Mouse (Mus musculus): ENCODE measurements around the gene Gm28230. TPM values are rescaled to one million over a fixed set of nuclear protein-coding genes. Genes with fewer than 3 reads are reported as not detected.

Gm28230 gene
- polyA plus RNA-seq, 1 experiment from 2014 or later = 0.10 TPM

DNA sequence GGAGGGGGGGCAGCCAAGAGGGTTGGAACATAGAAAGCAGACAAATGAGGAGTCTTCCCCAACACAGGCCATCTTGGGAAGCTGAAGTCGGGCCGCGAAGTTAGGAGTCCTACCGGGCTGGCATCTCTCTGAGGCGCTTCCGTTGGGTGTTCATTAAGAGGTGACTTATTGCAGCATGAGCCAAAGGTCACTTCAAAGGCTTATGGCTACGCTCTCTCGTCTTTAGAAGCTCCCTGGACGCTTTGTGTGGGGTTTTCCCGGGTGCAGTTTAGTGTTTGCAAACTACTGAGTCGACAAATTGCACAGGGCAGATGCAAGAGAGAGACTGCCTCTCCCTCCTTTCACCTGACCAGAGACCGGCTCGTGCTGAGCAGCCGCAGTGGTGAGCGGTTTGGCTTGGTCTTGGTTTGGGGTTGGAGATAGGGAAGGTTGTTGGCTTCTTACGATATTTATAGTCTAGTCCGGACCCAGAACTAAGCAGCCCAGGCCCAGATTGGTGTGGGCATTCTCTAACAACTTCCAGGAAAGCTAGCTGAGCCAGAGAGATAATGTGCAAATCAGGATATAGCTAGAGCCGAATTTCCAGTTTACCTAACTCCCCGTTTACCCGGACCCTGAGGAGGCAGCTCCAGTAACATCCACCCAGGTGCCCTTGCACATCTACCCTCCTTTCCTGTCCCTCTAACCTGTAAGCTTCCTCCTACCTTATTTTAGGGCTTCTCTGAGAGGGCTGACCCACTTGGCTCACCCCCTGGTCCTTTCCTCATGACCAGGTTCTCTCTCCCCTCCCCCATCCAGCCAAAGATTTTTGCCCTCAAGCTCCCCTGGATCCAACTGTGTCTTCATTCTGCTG is 12.3 kb downstream of the Gm28230 start:
- Histone ChIP-seq H3K27me3 (ENCODE audit: control insufficient read depth, insufficient read depth, low read length) (peaks cover 70% of the 10 kb centered on the region), H3K4me1 (ENCODE audit: control insufficient read depth, insufficient read depth, low read length) (no peaks in the 10 kb centered on the region)

DNA sequence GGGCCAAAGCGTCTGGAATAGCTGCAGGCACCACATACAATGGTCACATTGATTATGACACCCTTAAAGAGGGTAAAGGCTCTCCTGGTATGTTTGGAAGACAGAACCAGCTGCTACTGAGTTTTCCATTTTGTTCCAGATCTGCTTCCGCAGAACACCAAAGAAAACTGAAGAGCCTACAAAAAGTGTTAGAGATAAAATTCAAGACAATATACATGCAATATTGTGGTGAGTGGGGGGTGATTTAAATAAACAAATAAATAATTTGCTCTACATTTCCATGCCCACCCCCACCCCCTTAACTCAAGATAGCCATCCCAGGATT is 12.9 kb downstream of the Gm28230 start:
- ATAC-seq (ENCODE audit: insufficient number of reproducible peaks, insufficient read depth, low FRiP score, low read depth) = no peak
- H3K9ac ChIP-seq (replicated peaks; ENCODE audit: low read depth, low read length) = no peak overlapping the region
- no peaks in the 10 kb centered on the region for H3K4me1 ChIP-seq (ENCODE audit: control insufficient read depth, insufficient read depth, low read length)
- no peaks in the 10 kb centered on the region for H3K9me3 ChIP-seq (ENCODE audit: control insufficient read depth, low read depth, low read length)
- H3K36me3 ChIP-seq (ENCODE audit: control insufficient read depth, insufficient read depth, low read length) = no peaks in the 10 kb centered on the region
- WGBS = 17% methylated on average over 2 of the region's 2 CpGs
- H3K4me2 ChIP-seq (replicated peaks; ENCODE audit: low read depth, low read length) = no peak overlapping the region
- H3K27me3 ChIP-seq (ENCODE audit: control insufficient read depth, insufficient read depth, low read length) = peaks cover 74% of the 10 kb centered on the region
- H3K27ac ChIP-seq (ENCODE audit: low read length) = no peak overlapping the region
- 0 out of 2 replicates have a peak overlapping the region, but pooled peaks have one; percentile 5 for H3K4me3 ChIP-seq (ENCODE audit: low read depth, low read length)

More for the DNA sequence above, 12.3 kb downstream of the Gm28230 start:
- 2% methylated on average over 20 of the region's 20 CpGs for WGBS
- H3K9ac ChIP-seq (replicated peaks; ENCODE audit: low read depth, low read length) = no peak overlapping the region
- ATAC-seq (ENCODE audit: insufficient number of reproducible peaks, insufficient read depth, low FRiP score, low read depth) = no peak
- H3K36me3 ChIP-seq (ENCODE audit: control insufficient read depth, insufficient read depth, low read length) = no peaks in the 10 kb centered on the region
- H3K4me3 ChIP-seq (ENCODE audit: low read depth, low read length) = peak overlapping the region; percentile 5; the same call in 1 of the 2 replicates
- H3K4me2 ChIP-seq (replicated peaks; ENCODE audit: low read depth, low read length) = no peak overlapping the region
- no peaks in the 10 kb centered on the region for H3K9me3 ChIP-seq (ENCODE audit: control insufficient read depth, low read depth, low read length)
- no peak overlapping the region for H3K27ac ChIP-seq (ENCODE audit: low read length)

DNA sequence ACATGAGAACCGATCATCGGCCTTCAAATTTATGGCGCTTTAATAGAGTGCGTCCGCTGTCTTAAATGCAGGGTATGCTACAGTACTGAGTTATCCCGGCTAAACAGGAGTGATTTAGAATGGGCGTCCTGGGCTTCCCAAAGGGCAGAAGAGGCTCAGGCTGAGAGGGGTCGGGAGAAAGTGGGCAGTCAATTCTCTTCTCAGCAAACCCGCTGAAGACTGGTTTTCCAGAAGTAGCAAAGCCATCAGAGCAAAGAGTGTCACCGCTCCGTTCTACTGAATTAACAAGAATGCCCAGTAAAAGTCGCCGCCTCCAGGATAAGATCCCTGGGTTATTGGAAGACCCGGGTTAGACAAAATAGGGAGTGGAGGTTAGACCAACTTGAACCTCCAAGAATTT is 13.3 kb downstream of the Gm28230 start:
- Histone ChIP-seq H3K4me3 (ENCODE audit: low read depth, low read length) (no peak overlapping the region), H3K4me2 (replicated peaks; ENCODE audit: low read depth, low read length) (peak overlapping the region; percentile 15; the same call in 1 of the 2 replicates), H3K9me3 (ENCODE audit: control insufficient read depth, low read depth, low read length) (no peaks in the 10 kb centered on the region)

DNA sequence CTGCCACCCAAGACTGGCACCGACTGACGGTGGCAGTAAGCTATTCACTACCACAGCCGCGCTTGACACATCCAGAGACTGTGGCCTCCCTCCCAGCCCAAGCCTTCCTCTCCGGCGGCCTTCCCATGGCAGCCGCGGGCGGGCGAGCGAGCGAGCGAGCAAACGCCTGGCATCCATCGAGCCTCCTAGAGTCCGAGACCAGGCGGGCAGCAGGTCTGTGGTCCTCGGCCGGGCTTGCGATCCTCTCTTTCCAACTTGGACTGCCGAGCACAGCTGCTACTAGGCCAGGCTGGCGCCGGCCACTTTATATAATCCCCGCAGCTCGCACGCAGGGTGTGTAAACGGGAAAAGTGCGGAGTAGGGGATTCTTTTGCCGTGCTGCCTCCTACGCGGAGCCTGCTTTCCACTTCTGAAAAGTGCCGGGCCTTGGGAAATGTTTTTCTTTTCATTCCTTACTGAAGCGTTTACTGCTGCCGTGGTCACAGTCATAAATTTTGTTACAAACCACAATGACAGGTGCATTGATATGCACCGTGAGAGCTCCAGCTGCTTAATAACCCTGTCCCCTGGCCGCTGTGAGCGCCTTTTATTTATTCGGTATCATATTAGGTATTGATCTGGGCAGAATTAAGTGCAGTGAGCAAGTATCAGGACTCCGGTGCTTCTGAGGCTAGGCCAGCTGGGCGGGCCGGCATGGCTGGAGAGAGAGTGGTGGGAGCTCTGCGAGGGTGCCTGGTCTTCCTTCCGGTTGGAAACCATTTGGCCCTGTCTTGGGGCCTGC is 14.0 kb downstream of the Gm28230 start:
- ATAC-seq (ENCODE audit: insufficient number of reproducible peaks, insufficient read depth, low FRiP score, low read depth) = 0 out of 2 replicates have a peak, but pooled peaks have one; percentile 40
- H3K27ac ChIP-seq (ENCODE audit: low read length) = no peak overlapping the region; the same call in 1 of the 2 replicates
- H3K36me3 ChIP-seq (ENCODE audit: control insufficient read depth, insufficient read depth, low read length) = no peaks in the 10 kb centered on the region
- H3K27me3 ChIP-seq (ENCODE audit: control insufficient read depth, insufficient read depth, low read length) = peaks cover 77% of the 10 kb centered on the region
- no peak overlapping the region for H3K9ac ChIP-seq (replicated peaks; ENCODE audit: low read depth, low read length)
- no peaks in the 10 kb centered on the region for H3K9me3 ChIP-seq (ENCODE audit: control insufficient read depth, low read depth, low read length)
- peak overlapping the region; percentile 16; the same call in 1 of the 2 replicates for H3K4me3 ChIP-seq (ENCODE audit: low read depth, low read length)
- no peaks in the 10 kb centered on the region for H3K4me1 ChIP-seq (ENCODE audit: control insufficient read depth, insufficient read depth, low read length)
- WGBS = 4% methylated on average over 43 of the region's 43 CpGs
- H3K4me2 ChIP-seq (replicated peaks; ENCODE audit: low read depth, low read length) = peak overlapping the region; percentile 15; the same call in 1 of the 2 replicates

More for the DNA sequence above, 13.3 kb downstream of the Gm28230 start:
- Histone ChIP-seq H3K9ac (replicated peaks; ENCODE audit: low read depth, low read length) (no peak overlapping the region), H3K4me1 (ENCODE audit: control insufficient read depth, insufficient read depth, low read length) (no peaks in the 10 kb centered on the region), H3K27me3 (ENCODE audit: control insufficient read depth, insufficient read depth, low read length) (peaks cover 74% of the 10 kb centered on the region), H3K27ac (ENCODE audit: low read length) (no peak overlapping the region), H3K36me3 (ENCODE audit: control insufficient read depth, insufficient read depth, low read length) (no peaks in the 10 kb centered on the region)
- WGBS = 3% methylated on average over 14 of the region's 14 CpGs
- no peak for ATAC-seq (ENCODE audit: insufficient number of reproducible peaks, insufficient read depth, low FRiP score, low read depth)

DNA sequence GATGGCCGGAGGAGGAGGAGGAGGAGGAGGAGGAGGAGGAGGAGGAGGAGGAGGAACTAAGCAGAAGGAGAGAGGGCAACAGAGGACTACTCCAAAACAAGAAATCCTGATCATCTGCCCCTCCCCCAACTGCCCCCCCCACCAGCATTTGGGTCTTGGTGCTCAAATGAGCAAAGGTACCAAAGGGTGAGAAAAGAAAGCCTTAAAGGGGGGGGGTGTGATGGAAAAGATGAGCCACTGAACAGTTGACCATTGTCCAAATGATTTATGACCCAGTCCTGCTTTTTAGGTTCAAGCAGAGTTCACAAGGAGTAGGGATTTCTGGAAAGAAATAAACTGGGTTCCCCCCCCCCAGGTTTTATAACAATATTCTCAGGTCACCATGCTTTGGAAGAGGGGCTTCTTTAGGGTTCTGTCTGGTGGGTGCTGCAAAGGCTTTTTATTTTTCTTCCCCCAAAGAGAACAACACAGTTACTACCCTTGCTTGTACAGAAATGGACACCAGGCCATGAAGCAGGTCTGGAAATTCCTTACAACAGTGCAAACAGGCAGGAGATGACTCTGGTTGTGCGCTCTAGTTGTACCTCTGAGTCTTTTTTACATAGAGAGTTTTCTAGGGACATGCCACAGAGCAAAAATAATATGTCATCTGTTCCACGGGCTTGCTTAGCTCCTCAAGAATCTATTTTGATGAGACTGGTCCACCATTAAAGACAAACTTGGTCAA is 14.9 kb downstream of the Gm28230 start:
- Histone ChIP-seq H3K4me3 (ENCODE audit: low read depth, low read length) (no peak overlapping the region), H3K27ac (ENCODE audit: low read length) (no peak overlapping the region), H3K36me3 (ENCODE audit: control insufficient read depth, insufficient read depth, low read length) (no peaks in the 10 kb centered on the region), H3K4me2 (replicated peaks; ENCODE audit: low read depth, low read length) (no peak overlapping the region), H3K4me1 (ENCODE audit: control insufficient read depth, insufficient read depth, low read length) (no peaks in the 10 kb centered on the region), H3K9me3 (ENCODE audit: control insufficient read depth, low read depth, low read length) (no peaks in the 10 kb centered on the region), H3K27me3 (ENCODE audit: control insufficient read depth, insufficient read depth, low read length) (peaks cover 85% of the 10 kb centered on the region), H3K9ac (replicated peaks; ENCODE audit: low read depth, low read length) (no peak overlapping the region)
- no peak for ATAC-seq (ENCODE audit: insufficient number of reproducible peaks, insufficient read depth, low FRiP score, low read depth)
- 39% methylated on average over 2 of the region's 3 CpGs for WGBS

DNA sequence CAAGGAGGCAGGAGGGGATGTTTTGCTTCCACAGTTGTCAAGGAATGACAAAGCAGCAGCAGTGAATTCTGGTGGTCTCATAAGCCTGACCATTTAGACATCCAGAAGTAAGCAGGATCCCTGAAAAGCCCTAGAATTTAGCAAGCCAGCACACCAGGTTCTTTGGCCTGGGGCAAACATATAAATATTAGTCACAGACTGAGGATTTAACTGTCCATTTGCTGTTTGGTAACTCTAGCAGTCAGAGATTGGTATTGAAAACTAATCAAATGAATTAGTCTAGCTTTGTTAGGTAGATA is 15.4 kb downstream of the Gm28230 start:
- Histone ChIP-seq H3K27ac (ENCODE audit: low read length) (no peak overlapping the region), H3K4me1 (ENCODE audit: control insufficient read depth, insufficient read depth, low read length) (no peaks in the 10 kb centered on the region), H3K27me3 (ENCODE audit: control insufficient read depth, insufficient read depth, low read length) (peaks cover 85% of the 10 kb centered on the region), H3K9me3 (ENCODE audit: control insufficient read depth, low read depth, low read length) (no peaks in the 10 kb centered on the region), H3K9ac (replicated peaks; ENCODE audit: low read depth, low read length) (no peak overlapping the region), H3K4me3 (ENCODE audit: low read depth, low read length) (no peak overlapping the region), H3K36me3 (ENCODE audit: control insufficient read depth, insufficient read depth, low read length) (no peaks in the 10 kb centered on the region), H3K4me2 (replicated peaks; ENCODE audit: low read depth, low read length) (no peak overlapping the region)
- no peak for ATAC-seq (ENCODE audit: insufficient number of reproducible peaks, insufficient read depth, low FRiP score, low read depth)

DNA sequence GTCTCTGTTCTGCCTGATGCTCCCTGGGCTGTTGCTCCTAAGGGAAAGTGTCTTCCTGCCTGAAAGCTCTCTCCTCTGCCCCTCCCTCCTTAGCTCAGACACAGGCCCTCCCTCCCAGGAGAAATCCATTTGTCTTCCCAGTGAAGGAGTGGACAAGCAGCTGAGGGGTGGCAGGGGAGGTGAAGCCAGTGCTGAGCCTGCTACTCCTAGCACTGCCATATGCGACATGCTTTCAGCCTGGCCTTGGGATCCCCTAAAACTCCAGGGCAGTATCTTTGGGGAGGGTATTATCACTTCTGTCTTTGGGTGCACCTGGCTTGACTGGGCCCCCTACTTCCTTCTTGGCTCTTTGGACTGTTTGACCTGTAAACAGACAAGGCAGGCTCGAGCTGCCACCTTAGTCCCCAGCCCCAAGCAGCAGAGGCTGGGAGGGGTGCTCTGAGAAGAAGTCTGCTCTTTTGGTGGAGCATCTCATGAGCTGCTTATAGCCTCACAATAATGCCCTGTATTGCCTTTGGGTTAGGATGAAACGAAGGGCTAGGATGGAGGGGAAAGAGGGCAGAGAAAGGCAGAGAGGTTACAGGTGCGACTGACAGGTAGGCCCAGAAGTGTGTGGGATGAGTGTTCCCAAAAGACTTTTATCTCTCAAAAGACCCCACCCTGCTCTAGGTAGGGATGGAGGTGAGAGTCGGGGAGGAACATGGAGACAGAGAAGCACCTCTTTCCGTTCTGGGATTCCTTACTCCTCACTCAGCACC is 19.2 kb downstream of the Gm28230 start:
- Histone ChIP-seq H3K4me1 (ENCODE audit: control insufficient read depth, insufficient read depth, low read length) (no peaks in the 10 kb centered on the region), H3K4me2 (replicated peaks; ENCODE audit: low read depth, low read length) (no peak overlapping the region), H3K27ac (ENCODE audit: low read length) (peak overlapping the region; percentile 28; the same call in 1 of the 2 replicates), H3K4me3 (ENCODE audit: low read depth, low read length) (no peak overlapping the region), H3K9me3 (ENCODE audit: control insufficient read depth, low read depth, low read length) (no peaks in the 10 kb centered on the region), H3K36me3 (ENCODE audit: control insufficient read depth, insufficient read depth, low read length) (no peaks in the 10 kb centered on the region), H3K27me3 (ENCODE audit: control insufficient read depth, insufficient read depth, low read length) (peaks cover 83% of the 10 kb centered on the region), H3K9ac (replicated peaks; ENCODE audit: low read depth, low read length) (no peak overlapping the region)
- WGBS = 10% methylated on average over 6 of the region's 6 CpGs
- ATAC-seq (ENCODE audit: insufficient number of reproducible peaks, insufficient read depth, low FRiP score, low read depth) = no peak
